Comparison of ENCODE assay signal across 20 mouse cellular contexts in the genomic region with DNA sequence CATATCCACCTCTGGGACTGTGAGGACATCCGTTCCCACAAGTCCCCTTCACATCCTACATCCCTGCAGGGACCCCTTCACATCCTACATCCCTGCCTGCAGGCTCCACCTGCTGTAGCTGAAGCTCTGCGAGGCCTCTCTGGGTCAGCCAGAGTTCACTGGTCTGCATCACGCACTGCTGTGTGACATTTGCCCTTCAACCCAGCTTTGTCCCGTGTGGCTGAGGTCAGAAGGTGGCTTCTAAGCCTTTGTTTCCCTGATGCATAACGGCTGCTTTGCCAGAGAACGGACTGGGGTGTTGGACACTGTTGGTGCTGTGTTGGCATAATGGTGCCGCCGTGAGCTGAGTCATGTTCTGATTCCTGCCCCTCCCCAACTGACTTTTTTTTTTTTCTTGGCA. TPM values are rescaled to one million over a fixed set of nuclear protein-coding genes. Genes with fewer than 3 reads are reported as not detected.
A peak's percentile ranks its signal among the peaks of the same experiment; 100 is the strongest.
DNase-seq lines count a peak whose midpoint lies in the region; ATAC-seq lines count a peak whose summit lies in the region.
"Had no signal": no experiment of that assay in that cellular context is flagged by ENCODE, and none has a peak within 500 bp of the region (broad histone marks: within the 10 kb centered on the region; RNA-seq: fewer than 3 reads in every experiment).

No protein-coding gene starts in this region.

- peaks cover 72% of the 10 kb centered on the region for H3K4me1 ChIP-seq in heart, embryonic 13.5 days
- H3K4me1 ChIP-seq in neural tube, embryonic 15.5 days: peaks cover 13% of the 10 kb centered on the region

- no peak for ATAC-seq in heart, embryonic 13.5 days (ENCODE audit: extremely low read depth, insufficient number of reproducible peaks, low FRiP score, low TSS enrichment)
- no peak for ATAC-seq in neural tube, embryonic 15.5 days (ENCODE audit: low FRiP score)
- ATAC-seq: CD4-positive, CD25-positive, alpha-beta regulatory T cell, adult 4 months; Patski had no signal

- no peak for DNase-seq in heart, adult 9 months (ENCODE audit: low spot score in 2 of 2)
- peak; percentile 54 for DNase-seq in neural tube, embryonic 10.5 days (ENCODE audit: extremely low spot score, low spot score)
- peak; percentile 56 for DNase-seq in embryo, embryonic 9.5 days (ENCODE audit: extremely low spot score)
- no peak for DNase-seq in adrenal gland, adult 2 months
- DNase-seq in right cerebral cortex, postnatal 10 days (ENCODE audit: low spot score in 2 of 2): no peak
- no peak for DNase-seq in cerebellum, postnatal 36 days
- DNase-seq: adrenal gland, adult 8-10 months; cerebellum, adult 9-10 months; gastrocnemius, postnatal 14 days; lung, embryonic 14.5 days; right cerebral cortex, postnatal 14 days; thymus, adult 2 months had no signal

- no peaks in the 10 kb centered on the region for H3K27me3 ChIP-seq in heart, embryonic 13.5 days (replicated peaks)
- H3K27me3 ChIP-seq in neural tube, embryonic 15.5 days (replicated peaks): no peaks in the 10 kb centered on the region
- H3K27me3 ChIP-seq: embryonic facial prominence, embryonic 13.5 days; forebrain, embryonic 12.5 days; limb, embryonic 15.5 days; Patski had no signal

- no peak overlapping the region for H3K4me2 ChIP-seq in heart, embryonic 13.5 days
- no peak overlapping the region for H3K4me2 ChIP-seq in neural tube, embryonic 15.5 days
- H3K4me2 ChIP-seq: embryonic facial prominence, embryonic 13.5 days; forebrain, embryonic 12.5 days; limb, embryonic 15.5 days; lung, embryonic 14.5 days had no signal

- H3K4me3 ChIP-seq in heart, embryonic 13.5 days: no peak overlapping the region
- H3K4me3 ChIP-seq in neural tube, embryonic 15.5 days (replicated peaks): no peak overlapping the region
- H3K4me3 ChIP-seq: embryonic facial prominence, embryonic 13.5 days; forebrain, embryonic 12.5 days; layer of hippocampus, adult 2 months; limb, embryonic 15.5 days had no signal

- H3K9ac ChIP-seq in heart, embryonic 13.5 days: no peak overlapping the region
- H3K9ac ChIP-seq in neural tube, embryonic 15.5 days (replicated peaks): no peak overlapping the region
- H3K9ac ChIP-seq: embryonic facial prominence, embryonic 13.5 days; forebrain, embryonic 12.5 days; limb, embryonic 15.5 days; lung, embryonic 14.5 days had no signal

- 33% methylated on average over 8 of the region's 8 CpGs for WGBS in heart, embryonic 13.5 days
- WGBS in neural tube, embryonic 15.5 days: 16% methylated on average over 8 of the region's 8 CpGs

- H3K36me3 ChIP-seq in heart, embryonic 13.5 days: no peaks in the 10 kb centered on the region
- no peaks in the 10 kb centered on the region for H3K36me3 ChIP-seq in neural tube, embryonic 15.5 days
- H3K36me3 ChIP-seq: embryonic facial prominence, embryonic 13.5 days; forebrain, embryonic 12.5 days; limb, embryonic 15.5 days had no signal

- H3K27ac ChIP-seq in heart, embryonic 13.5 days (replicated peaks): peak overlapping the region; percentile 93
- no peak overlapping the region for H3K27ac ChIP-seq in neural tube, embryonic 15.5 days (replicated peaks)
- H3K27ac ChIP-seq: forebrain, embryonic 12.5 days; layer of hippocampus, adult 2 months; limb, embryonic 15.5 days had no signal

- no peaks in the 10 kb centered on the region for H3K9me3 ChIP-seq in heart, embryonic 13.5 days
- no peaks in the 10 kb centered on the region for H3K9me3 ChIP-seq in neural tube, embryonic 15.5 days (replicated peaks)
- H3K9me3 ChIP-seq: embryonic facial prominence, embryonic 13.5 days; forebrain, embryonic 12.5 days; limb, embryonic 15.5 days had no signal

RNA-seq across cellular contexts. Expression of gene Atp2a2, which starts 16.2 kb away (rescaled TPM):
- 221 and 227 TPM in 2 replicates for polyA plus RNA-seq in heart, embryonic 13.5 days (2015; fragmentation: Nextera tagmentation; extraction: Ambion mirVana)
- 49.4 and 52.0 TPM in 2 replicates for polyA plus RNA-seq in neural tube, embryonic 15.5 days (2015; fragmentation: Nextera tagmentation; extraction: Ambion mirVana)
- 100 to 1,000 TPM; 159 to 186 TPM for total RNA-seq in adrenal gland, adult 2 months (2021)
- polyA plus RNA-seq in adrenal gland, adult 2 months (2012; rRNA removed): 50.5 and 66.8 TPM in 2 replicates

Comparison
In these comparisons a context has a peak if more than half of its experiments do, and no peak if none do; other contexts are left out.
1. DNase-seq: peak in neural tube, embryonic 10.5 days (single experiment) and embryo, embryonic 9.5 days (single experiment); none in heart, adult 9 months (0 of 2), adrenal gland, adult 2 months (single experiment), right cerebral cortex, postnatal 10 days (0 of 2) and cerebellum, postnatal 36 days (0 of 2).